Mouse (Mus musculus): ENCODE results near the gene Taf1.

Gene Taf1

GRCm38 (mm10) chrX:101532347-101533221 lies at the start of gene Taf1:
TSS of gene Taf1 (plus strand) at chrX:101532734.
- DNase-seq, result peak; percentile 82 to 83

DNA sequence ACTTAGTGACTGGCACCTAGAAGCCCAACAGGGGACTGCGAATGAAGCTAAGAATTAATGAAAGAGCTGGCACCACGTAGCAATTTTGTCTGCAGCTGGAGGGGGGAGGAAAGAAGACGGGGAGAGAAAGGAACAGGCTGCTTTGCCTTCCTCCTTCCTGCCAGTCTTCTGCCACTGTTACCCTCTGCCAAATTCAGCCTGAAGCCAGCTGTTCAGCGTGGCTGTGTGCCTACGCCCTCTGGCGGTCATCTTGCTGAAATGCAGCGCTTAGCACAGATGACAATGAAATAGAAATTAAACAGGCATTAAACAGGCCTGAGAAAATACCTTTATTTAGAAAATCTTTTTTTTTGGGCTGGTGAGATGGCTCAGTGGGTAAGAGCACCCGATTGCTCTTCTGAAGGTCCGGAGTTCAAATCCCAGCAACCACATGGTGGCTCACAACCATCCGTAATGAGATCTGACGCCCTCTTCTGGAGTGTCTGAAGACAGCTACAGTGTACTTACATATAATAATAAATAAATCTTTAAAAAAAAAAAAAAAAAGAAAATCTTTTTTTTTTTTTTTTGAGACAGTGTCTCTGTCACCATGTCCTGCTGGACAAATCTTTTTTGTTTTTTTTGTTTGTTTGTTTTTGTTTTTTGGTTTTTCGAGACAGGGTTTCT lies 45.9 kb upstream of the Taf1 start:
- peak in 1 of 2 experiments; percentile 10 for DNase-seq

DNA sequence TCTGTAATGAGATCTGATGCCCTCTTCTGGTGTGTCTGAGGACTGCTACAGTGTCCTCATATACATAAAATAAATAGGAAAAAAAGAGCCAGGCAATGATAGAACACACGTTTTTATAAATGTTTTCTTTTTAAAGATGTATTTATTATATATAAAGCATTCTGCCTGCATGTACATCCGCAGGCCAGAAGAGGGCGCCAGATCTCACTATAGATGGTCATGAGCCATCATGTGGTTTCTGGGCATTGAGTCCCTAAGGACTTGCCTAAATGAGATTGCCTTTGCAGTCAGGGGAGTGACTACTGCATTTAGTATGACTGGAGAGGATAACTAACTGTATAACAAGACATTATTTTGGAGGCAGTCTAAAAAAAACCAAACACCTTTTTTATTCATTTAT lies 27.9 kb upstream of the Taf1 start:
- DNase-seq, result peak in 1 of 2 experiments; percentile 24

- no peak for DNase-seq
These were observed 16.8 kb upstream of the Taf1 start for GRCm38 (mm10) chrX:101515710-101516109.

DNA sequence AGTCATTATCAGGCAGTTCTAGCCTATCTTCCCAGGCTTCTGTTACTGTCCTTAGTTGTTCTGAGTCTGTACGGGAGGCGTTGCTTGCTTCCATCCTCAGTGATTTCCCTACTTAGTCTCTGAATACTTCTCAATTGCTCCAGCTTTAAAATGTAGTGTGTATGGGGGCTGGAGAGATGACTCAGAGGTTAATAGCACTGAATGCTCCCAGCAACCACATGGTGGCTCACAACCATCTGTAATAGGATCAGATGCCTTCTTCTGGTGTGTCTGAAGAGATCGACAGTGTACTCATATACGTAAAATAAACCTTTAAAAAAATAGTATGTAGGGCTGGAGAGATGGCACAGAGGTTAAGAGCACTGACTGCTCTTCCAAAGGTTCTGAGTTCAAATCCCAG lies 14.5 kb upstream of the Taf1 start:
- no peak for DNase-seq

- DNase-seq, result no peak
These were observed 10.5 kb upstream of the Taf1 start for GRCm38 (mm10) chrX:101522027-101522426.

DNA sequence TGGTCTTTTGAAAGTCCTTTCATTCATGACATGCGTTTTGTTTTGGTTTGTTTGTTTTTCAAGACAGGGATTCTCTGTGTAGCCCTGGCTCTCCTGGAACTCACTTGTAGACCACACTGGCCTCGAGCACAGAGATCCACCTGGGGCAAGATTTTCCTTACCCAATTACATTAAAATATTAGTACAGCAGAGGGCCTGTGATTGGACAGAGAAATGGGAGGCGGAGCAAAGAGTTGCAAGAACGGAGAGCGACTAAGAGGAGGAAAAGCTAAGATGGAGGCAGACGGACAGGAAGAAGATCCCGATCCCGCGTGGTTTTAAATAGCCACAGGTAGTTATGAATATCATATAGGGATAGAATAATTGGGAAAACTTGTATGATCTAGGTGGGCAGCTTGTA lies 5.2 kb upstream of the Taf1 start:
- no peak for DNase-seq

DNA sequence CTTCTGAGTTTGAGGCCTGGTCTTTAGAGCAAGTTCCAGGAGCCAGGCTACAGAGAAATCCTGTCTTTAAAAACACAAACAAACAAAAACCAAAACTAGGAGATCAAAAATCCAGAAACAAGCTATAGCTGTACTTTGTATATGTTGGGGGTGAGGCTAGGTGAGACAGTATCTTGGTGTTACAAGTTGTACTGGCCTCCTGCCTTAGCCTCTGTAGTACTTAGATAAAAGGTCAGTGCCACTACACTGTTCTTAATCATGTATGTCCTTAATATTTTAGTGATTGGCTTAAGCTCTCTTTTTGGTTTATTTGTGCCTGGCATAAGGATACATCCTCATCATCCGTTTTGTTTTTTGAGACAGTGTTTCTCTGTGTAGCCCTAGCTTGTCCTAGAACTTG lies 52.9 kb downstream of the Taf1 start:
- no peak for DNase-seq

GRCm38 (mm10) chrX:101616183-101616582 lies 83.6 kb downstream of the Taf1 start:
- DNase-seq, result no peak

DNA sequence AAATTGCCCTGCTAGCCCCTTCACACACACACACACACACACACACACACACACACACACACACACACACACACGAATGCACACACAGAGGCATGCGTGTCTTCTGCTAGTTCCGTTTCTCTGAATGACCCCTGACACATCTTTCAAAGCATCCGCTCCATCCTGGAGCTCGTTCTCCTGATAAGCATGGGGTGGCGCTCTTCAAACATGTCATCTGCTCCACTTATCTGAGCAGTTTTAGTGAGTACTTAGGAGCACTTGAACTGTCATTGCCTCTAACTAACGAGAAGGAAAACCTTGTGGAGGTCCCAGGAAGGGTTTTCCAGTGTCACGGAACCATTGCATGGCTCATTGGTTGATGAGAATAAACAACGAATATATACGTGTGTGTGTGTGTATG lies 85.4 kb downstream of the Taf1 start:
- no peak for DNase-seq

GRCm38 (mm10) chrX:101620317-101620716 lies 87.8 kb downstream of the Taf1 start:
- DNase-seq, result no peak

DNA sequence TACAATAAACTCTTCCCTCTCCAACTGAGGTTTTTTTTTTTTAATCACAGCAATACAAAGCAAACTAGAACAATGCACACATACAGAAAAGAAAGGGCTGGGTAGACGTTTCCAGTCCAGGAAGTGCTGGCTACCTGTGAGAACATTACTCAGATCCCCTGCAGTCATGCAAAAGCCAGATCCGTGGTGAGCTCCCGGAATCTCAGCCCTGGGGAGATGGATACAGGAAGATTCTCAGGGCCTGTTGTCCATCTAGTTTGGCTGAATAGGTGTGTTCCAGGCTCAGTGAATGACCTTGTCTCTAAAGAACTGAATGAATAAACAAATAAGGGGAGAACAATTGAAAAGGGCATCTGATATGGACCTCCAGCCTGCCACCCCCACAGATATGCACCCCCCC lies 90.0 kb downstream of the Taf1 start:
- no peak for DNase-seq

GRCm38 (mm10) chrX:101636821-101637525 lies 104.4 kb downstream of the Taf1 start:
- no peak for DNase-seq

DNA sequence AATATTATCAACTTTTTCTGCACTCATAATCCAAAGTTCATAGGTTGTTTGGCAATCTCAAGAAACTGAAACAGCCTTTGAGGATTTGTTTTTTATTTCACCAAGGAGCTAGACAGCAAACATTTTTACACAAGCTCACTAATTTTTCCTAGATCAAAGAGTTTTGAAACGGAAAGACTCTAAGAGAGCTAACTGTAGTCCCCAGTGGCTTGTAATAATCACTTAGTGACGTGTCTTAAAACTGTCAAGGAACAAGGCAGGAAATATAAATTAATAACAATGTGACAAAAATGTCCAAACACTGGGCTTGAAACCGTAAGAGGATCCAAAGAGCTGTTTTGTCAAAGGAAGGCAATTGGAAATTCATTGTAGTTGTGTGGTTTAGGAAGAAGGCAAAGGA lies 106.3 kb downstream of the Taf1 start:
- DNase-seq, result no peak

DNA sequence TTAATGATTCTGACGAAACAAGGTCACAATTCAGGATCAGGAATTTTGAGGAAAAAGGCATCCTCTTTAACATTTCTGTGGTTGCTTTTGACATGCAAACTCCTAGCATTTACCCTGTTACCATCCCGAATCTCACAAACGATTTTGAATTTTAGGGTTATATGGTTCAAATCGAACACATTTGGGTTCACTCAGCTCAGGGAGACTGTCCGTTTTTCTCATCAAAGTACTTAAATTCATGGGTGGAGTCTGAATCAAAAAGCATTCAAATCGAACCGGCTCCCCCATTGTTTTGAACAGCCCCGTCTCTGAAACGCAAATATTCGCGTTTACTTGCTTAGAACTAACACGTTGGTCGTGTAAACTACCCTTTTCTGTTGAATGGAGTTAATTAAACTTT lies 106.8 kb downstream of the Taf1 start:
- DNase-seq, result no peak

GRCm38 (mm10) chrX:101639741-101640166 lies 107.2 kb downstream of the Taf1 start, which contains the start of gene Ogt:
TSS of gene Ogt (plus strand) at chrX:101640060.
- peak; percentile 77 to 81 for DNase-seq

DNA sequence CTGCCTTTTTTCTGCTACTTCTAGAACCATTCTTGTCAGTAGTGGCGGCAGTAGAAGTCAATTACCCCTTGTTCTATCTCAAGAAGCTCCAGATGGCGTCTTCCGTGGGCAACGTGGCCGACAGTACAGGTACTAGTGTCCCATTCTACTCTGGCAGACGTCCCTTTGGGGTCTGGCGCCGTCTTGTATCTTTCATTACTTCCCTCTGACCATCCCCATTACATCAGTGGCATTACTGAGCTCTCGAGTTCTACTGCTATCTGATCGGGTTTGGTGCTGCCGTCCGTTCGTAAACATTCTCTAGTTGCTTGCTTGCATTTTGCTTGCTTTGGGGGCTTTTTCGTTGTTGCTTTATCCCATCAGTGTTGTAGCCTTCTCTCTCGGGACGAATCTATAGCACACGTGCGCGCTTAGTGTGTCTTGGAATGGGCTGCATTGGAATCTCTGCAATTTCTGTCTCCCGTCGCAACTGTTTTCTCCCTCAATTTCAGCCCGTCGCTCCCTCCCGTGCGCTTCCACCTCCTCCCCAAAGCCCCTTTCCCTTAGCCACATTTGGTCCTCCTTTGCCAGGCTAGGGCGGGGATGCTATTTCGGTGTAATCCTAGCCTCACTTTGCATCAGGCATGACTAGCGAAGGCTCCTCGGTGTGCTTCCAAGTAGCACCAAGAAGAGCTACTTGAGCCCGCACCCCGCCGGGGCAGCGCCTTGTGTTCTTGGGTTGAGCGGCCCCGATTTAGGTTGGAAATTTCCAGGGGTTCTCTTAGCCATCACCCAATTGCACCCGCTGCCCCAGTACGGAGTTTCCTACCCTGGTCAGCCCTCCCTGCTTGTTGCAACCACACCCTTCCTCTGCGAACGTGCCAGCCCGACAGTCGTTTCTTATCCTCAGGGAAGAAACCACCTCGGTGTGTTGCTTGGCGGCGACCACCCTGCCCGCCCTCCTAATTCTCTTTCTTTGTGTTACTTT lies 107.9 kb downstream of the Taf1 start:
- peak; percentile 13 to 26 for DNase-seq

DNA sequence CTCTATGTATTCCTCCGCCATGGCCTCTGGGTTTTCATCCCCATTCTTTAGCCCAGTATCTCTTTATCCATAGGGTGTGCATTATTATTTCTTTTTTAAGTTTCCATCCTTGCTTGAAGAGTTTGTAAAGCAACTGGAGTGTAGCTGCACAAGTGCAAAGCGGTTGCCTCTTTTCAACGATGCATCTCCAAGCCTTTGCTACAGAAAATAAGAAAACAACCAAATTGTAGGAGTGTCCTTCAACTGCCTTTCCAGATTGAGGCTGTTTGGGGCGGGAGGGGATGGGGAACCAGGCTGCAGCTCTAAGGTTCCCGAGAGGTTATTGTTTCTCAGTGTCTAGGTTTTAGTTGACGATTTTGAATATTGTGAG lies 108.6 kb downstream of the Taf1 start:
- DNase-seq, result no peak

DNA sequence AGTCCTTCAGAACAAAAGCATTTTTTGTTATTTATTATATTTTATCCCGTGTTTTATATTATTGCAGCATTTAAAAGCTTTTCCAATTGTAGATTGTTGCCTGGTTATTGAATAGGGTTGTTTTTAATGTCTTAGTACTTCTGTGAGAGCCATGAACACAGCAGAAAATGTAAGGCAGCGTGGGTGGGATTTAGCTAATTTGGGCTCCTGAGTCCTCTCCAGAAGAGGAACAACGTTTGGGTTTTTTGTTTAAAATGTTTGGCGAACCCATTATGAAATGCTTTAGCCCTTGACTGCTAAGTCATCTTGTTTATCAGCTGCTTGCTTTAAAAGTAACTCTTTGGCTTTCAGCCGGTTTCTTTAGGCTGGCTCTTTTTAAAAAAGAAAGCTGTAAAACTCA lies 109.6 kb downstream of the Taf1 start:
- no peak for DNase-seq

GRCm38 (mm10) chrX:101645286-101645685 lies 112.8 kb downstream of the Taf1 start:
- DNase-seq, result no peak

GRCm38 (mm10) chrX:101646621-101647020 lies 114.1 kb downstream of the Taf1 start:
- DNase-seq, result no peak

Measured in spleen, adult 18-20 months (tissue).